Mouse (Mus musculus): Measurements from ENCODE around the gene Jph2.

Jph2 gene

GRCm38 (mm10) chr2:163397905-163398304 is at the start of gene Jph2:
Gene Jph2 (minus strand): TSS chr2:163397993.
- DNase-seq (ENCODE audit: extremely low spot score, low read depth, low spot score): no peak

GRCm38 (mm10) chr2:163447375-163447774 is 49.6 kb upstream of the Jph2 start:
- DNase-seq (ENCODE audit: extremely low spot score, low read depth, low spot score): no peak

DNA sequence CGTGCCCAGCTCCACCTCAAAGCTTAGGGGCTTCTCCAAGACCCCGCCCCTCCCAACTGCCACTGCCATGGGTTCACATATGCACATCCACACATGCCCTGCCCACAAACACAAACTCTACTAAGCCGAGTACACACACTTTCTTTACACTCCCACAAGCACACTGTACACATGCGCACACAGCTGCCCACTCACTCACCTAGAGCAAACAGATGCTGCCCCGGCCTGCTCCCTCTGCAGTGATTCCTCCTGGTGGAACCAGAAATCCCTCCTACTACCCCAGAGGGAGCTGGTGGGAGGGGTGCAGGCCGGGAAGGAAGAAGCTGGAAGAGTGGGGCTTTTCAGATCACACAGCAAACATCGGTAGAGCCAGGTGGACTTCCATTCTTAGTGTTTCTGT is 46.2 kb upstream of the Jph2 start:
- no peak for DNase-seq (ENCODE audit: extremely low spot score, low read depth, low spot score)

GRCm38 (mm10) chr2:163443543-163443942 is 45.8 kb upstream of the Jph2 start:
- no peak for DNase-seq (ENCODE audit: extremely low spot score, low read depth, low spot score)

GRCm38 (mm10) chr2:163439488-163439887 is 41.7 kb upstream of the Jph2 start:
- no peak for DNase-seq (ENCODE audit: extremely low spot score, low read depth, low spot score)

- peak; percentile 35 for DNase-seq (ENCODE audit: extremely low spot score, low read depth, low spot score)
These were observed 41.0 kb upstream of the Jph2 start for GRCm38 (mm10) chr2:163438619-163439451.

DNA sequence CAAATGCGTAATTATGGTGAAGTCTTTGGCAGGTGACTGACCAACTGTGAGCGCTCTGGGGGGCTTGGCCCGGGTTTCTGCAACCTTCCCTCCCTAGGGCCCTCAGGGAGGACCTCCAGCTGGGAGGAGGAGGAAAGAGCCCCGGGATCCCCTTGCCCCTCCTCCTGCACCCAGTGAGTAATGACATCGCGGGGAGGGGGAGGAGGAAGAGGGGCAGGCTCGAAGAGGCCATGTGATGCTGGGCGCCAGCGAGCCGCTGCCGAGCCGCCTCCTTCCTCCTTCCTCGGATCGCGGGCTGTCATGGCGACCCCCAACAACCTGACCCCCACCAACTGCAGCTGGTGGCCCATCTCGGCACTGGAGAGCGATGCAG is 40.4 kb upstream of the Jph2 start, which contains the start of gene Gdap1l1:
Gdap1l1 (plus strand) TSS at position 231 of the 373 bp plus-strand sequence.
- DNase-seq (ENCODE audit: extremely low spot score, low read depth, low spot score): no peak

DNA sequence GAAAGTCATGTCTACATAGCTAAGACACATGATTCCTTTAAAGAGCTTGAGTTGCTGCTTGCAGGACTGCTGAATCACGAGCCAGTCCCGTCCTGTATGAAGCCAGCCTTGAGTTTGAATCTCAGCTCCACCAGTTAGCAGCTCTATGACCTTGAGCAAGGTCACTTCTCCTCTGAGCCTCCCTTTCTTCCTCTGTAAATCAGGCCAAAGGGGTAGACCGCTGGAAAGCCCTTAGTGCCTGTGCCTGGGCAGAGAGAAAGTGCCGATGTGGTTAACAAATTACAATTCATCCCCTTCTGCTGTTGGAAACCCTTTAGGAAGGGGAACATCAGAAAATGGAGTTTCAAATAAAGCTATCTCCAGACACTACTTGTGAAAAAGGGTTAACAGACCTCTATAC is 40.0 kb upstream of the Jph2 start:
- DNase-seq (ENCODE audit: extremely low spot score, low read depth, low spot score): no peak

- DNase-seq (ENCODE audit: extremely low spot score, low read depth, low spot score): no peak
These were observed 36.2 kb upstream of the Jph2 start for GRCm38 (mm10) chr2:163433971-163434370.

DNA sequence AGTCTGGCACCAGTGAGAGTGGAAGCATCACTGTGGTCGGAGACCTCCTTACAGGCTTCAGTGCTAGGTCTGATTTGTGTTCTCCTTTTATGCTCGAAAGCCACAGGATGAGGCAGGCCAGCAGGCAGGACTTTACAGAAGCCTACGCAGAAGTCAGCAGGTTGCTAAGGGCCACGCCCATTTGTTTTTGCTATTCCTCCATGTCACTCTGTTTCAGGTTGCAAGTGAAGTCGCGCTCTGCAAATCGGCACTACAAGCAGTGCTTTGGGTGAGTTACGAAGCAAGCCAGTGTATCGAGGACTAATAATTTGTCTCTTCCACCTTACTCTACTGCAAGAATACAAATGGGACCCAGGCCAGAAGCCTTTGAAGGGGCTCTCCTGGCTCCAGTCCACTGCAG is 33.5 kb upstream of the Jph2 start:
- no peak for DNase-seq (ENCODE audit: extremely low spot score, low read depth, low spot score)

- DNase-seq (ENCODE audit: extremely low spot score, low read depth, low spot score): no peak
These were observed 30.7 kb upstream of the Jph2 start for GRCm38 (mm10) chr2:163428346-163429011.

GRCm38 (mm10) chr2:163424597-163424996 is 26.8 kb upstream of the Jph2 start, which contains the start of gene Oser1:
Gene Oser1 (minus strand): TSS chr2:163424697.
- DNase-seq (ENCODE audit: extremely low spot score, low read depth, low spot score): no peak

DNA sequence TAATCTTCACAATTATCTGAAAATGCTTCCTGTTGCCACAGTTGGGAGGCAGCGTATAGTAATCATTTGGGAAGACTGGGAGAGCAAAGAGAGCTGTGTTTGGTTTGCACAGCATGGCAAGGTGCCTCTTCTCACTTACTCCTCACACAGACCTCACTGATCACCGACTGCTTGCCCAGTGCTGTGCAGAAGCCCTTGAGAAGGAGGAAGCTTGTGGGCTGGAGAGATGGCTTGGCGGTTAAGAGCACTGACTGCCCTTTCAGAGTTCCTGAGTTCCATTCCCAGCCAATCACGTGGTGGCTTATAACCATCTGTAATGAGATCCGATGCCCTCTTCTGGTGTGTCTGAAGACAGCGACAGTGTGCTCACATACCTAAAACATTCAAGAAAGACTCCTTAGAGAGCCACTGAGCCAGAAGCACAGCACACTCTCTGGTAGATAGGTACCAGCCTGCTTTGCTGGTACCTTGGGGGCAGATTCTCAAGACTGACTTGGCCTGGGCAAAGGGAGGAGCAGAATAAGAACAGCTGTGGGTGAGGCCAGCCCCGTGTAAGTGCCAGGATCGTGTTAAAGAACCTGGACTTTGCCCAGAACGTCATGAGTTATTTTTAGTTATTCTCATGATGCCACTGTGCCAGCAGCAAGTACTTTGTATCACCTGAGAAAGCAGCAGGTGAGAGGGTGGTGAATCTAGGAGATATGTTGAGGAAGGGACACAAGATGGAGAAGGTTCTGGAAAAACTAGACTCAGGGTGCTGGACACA is 25.3 kb upstream of the Jph2 start:
- DNase-seq (ENCODE audit: extremely low spot score, low read depth, low spot score): no peak

DNA sequence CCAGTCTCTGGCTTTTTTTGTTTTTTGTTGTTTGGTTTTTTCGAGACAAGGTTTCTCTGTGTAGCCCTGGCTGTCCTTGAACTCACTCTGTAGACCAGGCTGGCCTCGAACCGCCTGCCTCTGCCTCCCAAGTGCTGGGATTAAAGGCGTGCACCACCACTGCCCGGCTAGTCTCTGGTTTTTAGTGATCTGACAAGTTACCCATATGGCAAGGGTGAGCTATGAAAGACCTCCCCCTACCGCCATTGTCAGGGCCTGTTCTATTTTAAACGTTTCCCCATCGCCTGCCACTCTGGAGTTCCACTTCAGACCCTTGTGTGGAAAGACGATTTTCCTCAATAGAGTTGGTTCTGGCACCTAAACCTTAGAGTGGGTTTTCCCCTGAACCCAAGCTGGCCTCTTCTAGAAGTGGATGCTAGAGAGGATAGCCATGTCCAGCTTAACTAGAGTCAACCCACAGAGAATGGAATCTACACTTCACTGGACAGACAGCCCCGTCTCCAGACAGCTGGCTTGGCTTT is 22.6 kb upstream of the Jph2 start:
- DNase-seq (ENCODE audit: extremely low spot score, low read depth, low spot score): no peak

- peak; percentile 94 for DNase-seq (ENCODE audit: extremely low spot score, low read depth, low spot score)
These were observed 21.7 kb upstream of the Jph2 start for GRCm38 (mm10) chr2:163419346-163420045.

- no peak for DNase-seq (ENCODE audit: extremely low spot score, low read depth, low spot score)
These were observed 21.1 kb upstream of the Jph2 start for GRCm38 (mm10) chr2:163418841-163419345.

- DNase-seq (ENCODE audit: extremely low spot score, low read depth, low spot score): no peak
These were observed 20.0 kb upstream of the Jph2 start for GRCm38 (mm10) chr2:163417830-163418229.

DNA sequence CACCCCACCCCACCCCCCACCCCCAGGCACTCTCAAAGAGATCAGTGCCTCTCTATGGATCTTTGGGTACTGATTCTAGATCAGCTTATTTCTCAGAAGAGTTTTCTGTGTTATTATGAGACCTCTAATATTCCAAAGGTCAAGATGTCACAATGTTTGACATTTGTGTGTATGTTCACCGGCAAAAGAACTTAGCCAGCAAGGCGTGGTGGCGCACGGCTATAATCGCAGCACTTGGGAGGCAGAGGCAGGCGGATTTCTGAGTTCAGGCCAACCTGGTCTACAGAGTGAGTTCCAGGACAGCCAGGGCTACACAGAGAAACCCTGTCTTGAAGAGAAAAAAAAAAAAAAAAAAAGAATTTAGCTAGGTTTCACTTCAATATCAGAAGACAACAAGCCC is 19.2 kb upstream of the Jph2 start:
- no peak for DNase-seq (ENCODE audit: extremely low spot score, low read depth, low spot score)

- DNase-seq (ENCODE audit: extremely low spot score, low read depth, low spot score): no peak
These were observed 15.2 kb upstream of the Jph2 start for GRCm38 (mm10) chr2:163412846-163413590.

- DNase-seq (ENCODE audit: extremely low spot score, low read depth, low spot score): no peak
These were observed 14.6 kb upstream of the Jph2 start for GRCm38 (mm10) chr2:163412419-163412818.

All from hindlimb bud, embryonic 11.5 days (tissue).